Mouse (Mus musculus) limb, embryonic 14.5 days (tissue): ENCODE results near the gene Gda. TPM values are rescaled to one million over a fixed set of nuclear protein-coding genes. Genes with fewer than 3 reads are reported as not detected.

Experiments
- ATAC-seq: fragments of 200-750 bp; cut with Nextera tagmentation; 2 replicates; pipeline ENCODE4 v1.8.0; 2017; ENCODE audit warnings: low read depth, moderate number of reproducible peaks, moderate TSS enrichment; ENCODE audit not compliant: low FRiP score
- DNase-seq: peaks from one replicate; pipeline ENCODE4 v3.0.0-alpha.2; 2015; ENCODE audit warnings: low spot score
- H3K27ac ChIP-seq: fragments of 300-500 bp; sonication (generic); replicated peaks from 2 replicates; pipeline ENCODE4 v1.5.1; 2014; ENCODE audit warnings: low read depth, mild to moderate bottlenecking, low read length, moderate library complexity, mixed read lengths
- H3K27me3 ChIP-seq: fragments of 300-500 bp; sonication (generic); 2 replicates; pipeline ENCODE4 v1.6.1; 2014; ENCODE audit warnings: low read length, mixed read lengths; ENCODE audit not compliant: control insufficient read depth, insufficient read depth
- H3K36me3 ChIP-seq: fragments of 300-500 bp; sonication (generic); 2 replicates; pipeline ENCODE4 v1.6.1; 2014; ENCODE audit warnings: mild to moderate bottlenecking, low read length, moderate library complexity, mixed read lengths; ENCODE audit not compliant: control insufficient read depth, insufficient read depth
- H3K4me1 ChIP-seq: fragments of 300-500 bp; sonication (generic); 2 replicates; pipeline ENCODE4 v1.6.1; 2014; ENCODE audit warnings: antibody characterized with exemption, low read length, mixed read lengths; ENCODE audit not compliant: control insufficient read depth, insufficient read depth
- H3K4me2 ChIP-seq: fragments of 300-500 bp; sonication (generic); replicated peaks from 2 replicates; pipeline ENCODE4 v1.6.1; 2014; ENCODE audit warnings: low read depth, mild to moderate bottlenecking, low read length, moderate library complexity; ENCODE audit not compliant: severe bottlenecking
- H3K4me3 ChIP-seq: fragments of 300-500 bp; sonication (generic); replicated peaks from 2 replicates; pipeline ENCODE4 v1.5.1; 2014; ENCODE audit warnings: low read length
- H3K9ac ChIP-seq: fragments of 300-500 bp; sonication (generic); 2 replicates; pipeline ENCODE4 v1.6.1; 2014; ENCODE audit warnings: mild to moderate bottlenecking, low read depth, low read length, moderate library complexity; ENCODE audit not compliant: severe bottlenecking
- H3K9me3 ChIP-seq: fragments of 300-500 bp; sonication (generic); 2 replicates; pipeline ENCODE4 v1.6.1; 2016; ENCODE audit warnings: low read length; ENCODE audit not compliant: control insufficient read depth
- POLR2A ChIP-seq: fragments of 200-500 bp; IDR thresholded peaks from 2 replicates; pipeline ENCODE4 v1.8.0; 2012; ENCODE audit warnings: inconsistent platforms, mild to moderate bottlenecking, moderate library complexity, borderline replicate concordance; ENCODE audit not compliant: insufficient read depth, insufficient read length; ENCODE audit errors: extremely low read depth
- WGBS: fragments of 180-500 bp; shearing (Covaris S2); extraction: QIAGEN DNeasy Blood & Tissue Kit; methylation state at CpG from one replicate; pipeline ENCODE4 v1.1.7; 2014; 5-methylcytosine and 5-hydroxymethylcytosine counted together
- polyA plus RNA-seq, 2 experiments: library from polyadenylated mRNA; depleted of rRNA in 1 of 2; stranded (reverse) in 1 of 2; unstranded in 1 of 2; fragments of >200 nt; fragmentation: Nextera tagmentation in 1 of 2; extraction: Ambion mirVana in 1 of 2; gene quantifications; 2 replicates each; pipeline versions ENCODE4 v1.2.1 to v1.2.3; 2012 to 2014

The Gda gene
- polyA plus RNA-seq, 2 experiments, result 0.07 to 0.10 TPM

DNA sequence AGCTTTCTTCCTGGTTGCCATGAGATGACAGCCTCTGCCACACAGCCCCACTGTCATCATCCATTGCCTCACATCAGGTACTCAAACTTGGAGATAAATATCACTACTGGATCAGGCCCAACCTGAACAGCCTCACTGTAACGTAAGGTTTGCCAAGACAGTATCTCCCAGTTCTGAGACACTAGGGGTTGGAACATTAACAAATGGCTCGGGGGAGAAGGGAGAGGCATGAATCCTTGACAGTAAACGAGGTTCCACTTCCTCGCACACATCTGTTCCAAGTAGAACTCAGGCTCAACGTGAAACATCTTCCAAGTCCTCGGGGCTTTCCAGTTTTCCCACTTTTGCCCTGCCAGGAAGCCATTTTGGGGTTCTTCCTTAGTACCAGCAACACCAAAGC, 123.6 kb downstream of the Gda start:
- H3K9ac ChIP-seq, result no peak overlapping the region
- no peaks in the 10 kb centered on the region for H3K36me3 ChIP-seq
- TF ChIP-seq POLR2A, result no peak

DNA sequence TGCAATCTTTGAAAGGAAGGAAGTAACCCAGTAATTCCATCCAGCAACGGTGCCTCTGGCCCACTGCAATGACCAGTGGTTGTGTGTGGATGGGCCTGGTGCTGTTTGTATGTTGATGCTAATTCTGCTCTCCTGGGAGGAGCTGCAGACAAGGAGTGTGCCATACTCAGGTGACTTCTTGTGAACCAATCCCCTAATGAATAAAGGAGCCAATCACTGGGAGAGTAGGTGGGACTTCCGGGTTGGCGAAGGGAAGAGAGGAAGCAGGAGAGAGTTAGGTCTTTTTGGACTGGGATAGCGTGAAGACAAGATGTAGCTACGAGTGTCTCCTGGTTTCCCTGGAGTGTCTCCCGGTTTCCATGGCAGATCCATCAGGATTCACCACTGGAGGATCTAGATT, 126.6 kb downstream of the Gda start:
- H3K9ac ChIP-seq, result no peak overlapping the region
- H3K27me3 ChIP-seq, result no peaks in the 10 kb centered on the region
- H3K9me3 ChIP-seq, result no peaks in the 10 kb centered on the region
- ATAC-seq (no peak), DNase-seq (no peak)
- no peak overlapping the region for H3K27ac ChIP-seq
- H3K36me3 ChIP-seq, result no peaks in the 10 kb centered on the region
- no peaks in the 10 kb centered on the region for H3K4me1 ChIP-seq
- no peak overlapping the region for H3K4me2 ChIP-seq
- no peak overlapping the region for H3K4me3 ChIP-seq
- 92% methylated on average over 6 of the region's 6 CpGs for WGBS
- TF ChIP-seq POLR2A, result no peak

More for the DNA sequence above, 123.6 kb downstream of the Gda start:
- Histone ChIP-seq H3K4me2 (no peak overlapping the region), H3K4me1 (no peaks in the 10 kb centered on the region), H3K27me3 (no peaks in the 10 kb centered on the region), H3K4me3 (no peak overlapping the region), H3K27ac (no peak overlapping the region), H3K9me3 (no peaks in the 10 kb centered on the region)
- ATAC-seq, result no peak
- 86% methylated on average over 6 of the region's 6 CpGs for WGBS
- no peak for DNase-seq

Other genes starting within 250 kb of the Gda start
- 45.0 and 61.0 TPM in 2 replicates for gene Zfand5, start 201.2 kb downstream of the Gda start, polyA plus RNA-seq (2012; rRNA removed)
- 122 and 129 TPM in 2 replicates for gene Zfand5, start 201.2 kb downstream of the Gda start, polyA plus RNA-seq (2014; fragmentation: Nextera tagmentation; extraction: Ambion mirVana)
- 24.1 and 35.0 TPM in 2 replicates for gene 1110059E24Rik, start 179.5 kb upstream of the Gda start, polyA plus RNA-seq (2012; rRNA removed)
- 54.2 and 55.0 TPM in 2 replicates for gene 1110059E24Rik, start 179.5 kb upstream of the Gda start, polyA plus RNA-seq (2014; fragmentation: Nextera tagmentation; extraction: Ambion mirVana)
- 19.4 and 19.7 TPM in 2 replicates for gene Abhd17b, start 179.7 kb upstream of the Gda start, polyA plus RNA-seq (2012; rRNA removed)
- 34.7 and 38.0 TPM in 2 replicates for gene Abhd17b, start 179.7 kb upstream of the Gda start, polyA plus RNA-seq (2014; fragmentation: Nextera tagmentation; extraction: Ambion mirVana)